Mouse (Mus musculus) lung, postnatal 0 days (tissue): Measurements from ENCODE around the gene Abhd18. TPM values are rescaled to one million over a fixed set of nuclear protein-coding genes. Genes with fewer than 3 reads are reported as not detected.
"Not testable (repeated sequence)": the region's sequence is repeated elsewhere in the genome, so short reads cannot be mapped to it uniquely, and the experiment has no call there.

Experiments
- ATAC-seq: fragments of 200-750 bp; cut with Nextera tagmentation; 2 replicates; pipeline ENCODE4 v1.8.0; 2017; ENCODE audit warnings: moderate library complexity
- DNase-seq: peaks from one replicate; pipeline ENCODE4 v3.0.0-alpha.2; 2016; ENCODE audit warnings: low spot score
- H3K27ac ChIP-seq: fragments of 300-500 bp; sonication (generic); 2 replicates; pipeline ENCODE4 v1.5.1; 2014; ENCODE audit warnings: antibody characterized with exemption, mild to moderate bottlenecking, low read length, mixed read lengths
- H3K27me3 ChIP-seq: fragments of 300-500 bp; sonication (generic); replicated peaks from 2 replicates; pipeline ENCODE4 v1.6.1; 2014; ENCODE audit warnings: low read length, mixed read lengths; ENCODE audit not compliant: insufficient read depth
- H3K36me3 ChIP-seq: fragments of 300-500 bp; sonication (generic); 2 replicates; pipeline ENCODE4 v1.6.1; 2014; ENCODE audit warnings: low read length, mixed read lengths; ENCODE audit not compliant: insufficient read depth
- H3K4me1 ChIP-seq: fragments of 300-500 bp; sonication (generic); 2 replicates; pipeline ENCODE4 v1.6.1; 2014; ENCODE audit warnings: antibody characterized with exemption, low read depth, low read length, mixed read lengths; ENCODE audit not compliant: insufficient read depth
- H3K4me2 ChIP-seq: fragments of 300-500 bp; sonication (generic); replicated peaks from 2 replicates; pipeline ENCODE4 v1.6.1; 2014; ENCODE audit warnings: low read depth, mild to moderate bottlenecking, low read length, moderate library complexity, mixed read lengths
- H3K4me3 ChIP-seq: fragments of 300-500 bp; sonication (generic); 2 replicates; pipeline ENCODE4 v1.5.1; 2014; ENCODE audit warnings: low read depth, low read length
- H3K9ac ChIP-seq: fragments of 300-500 bp; sonication (generic); replicated peaks from 2 replicates; pipeline ENCODE4 v1.6.1; 2014; ENCODE audit warnings: low read depth, mild to moderate bottlenecking
- H3K9me3 ChIP-seq: fragments of 300-500 bp; sonication (generic); 2 replicates; pipeline ENCODE4 v1.6.1; 2016; ENCODE audit warnings: low read length, mixed read lengths
- CTCF ChIP-seq: IDR thresholded peaks from 2 replicates; pipeline ENCODE4 v1.5.1; 2016; ENCODE audit warnings: antibody characterized with exemption, mild to moderate bottlenecking
- EP300 ChIP-seq: IDR thresholded peaks from 2 replicates; pipeline ENCODE4 v1.6.1; 2016; ENCODE audit warnings: antibody characterized with exemption, mild to moderate bottlenecking, control low read depth
- WGBS: fragments of 180-500 bp; shearing (Covaris S2); extraction: QIAGEN DNeasy Blood & Tissue Kit; methylation state at CpG from one replicate; pipeline ENCODE4 v1.1.7; 2014; 5-methylcytosine and 5-hydroxymethylcytosine counted together
- polyA plus RNA-seq: library from polyadenylated mRNA; unstranded; fragments of >200 nt; fragmentation: Nextera tagmentation; extraction: Ambion mirVana; gene quantifications from 2 replicates; pipeline ENCODE4 v1.2.1, GENCODE M21; 2015

The Abhd18 gene
- polyA plus RNA-seq, 1 experiment from 2014 or later, result 4.7 TPM

GRCm38 (mm10) chr3:40808686-40809085, 38.1 kb upstream of the Abhd18 start:
- Histone ChIP-seq H3K36me3 (peaks cover 26% of the 10 kb centered on the region), H3K4me1 (no peaks in the 10 kb centered on the region), H3K27me3 (no peaks in the 10 kb centered on the region), H3K9ac (no peak overlapping the region), H3K27ac (no peak overlapping the region), H3K9me3 (no peaks in the 10 kb centered on the region), H3K4me3 (no peak overlapping the region), H3K4me2 (no peak overlapping the region)
- TF ChIP-seq CTCF, result no peak
- no peak for TF ChIP-seq EP300
- ATAC-seq (no peak), DNase-seq (no peak)
- 90% methylated on average over 10 of the region's 10 CpGs for WGBS

GRCm38 (mm10) chr3:40809894-40810293, 36.9 kb upstream of the Abhd18 start:
- H3K4me2 ChIP-seq, result no peak overlapping the region
- ATAC-seq (no peak), DNase-seq (no peak)
- no peak overlapping the region for H3K4me3 ChIP-seq
- TF ChIP-seq CTCF, result no peak
- no peak overlapping the region for H3K27ac ChIP-seq
- no peak overlapping the region for H3K9ac ChIP-seq
- no peaks in the 10 kb centered on the region for H3K27me3 ChIP-seq
- no peaks in the 10 kb centered on the region for H3K9me3 ChIP-seq
- H3K36me3 ChIP-seq, result peaks cover 25% of the 10 kb centered on the region
- no peaks in the 10 kb centered on the region for H3K4me1 ChIP-seq
- WGBS, result 79% methylated on average over 2 of the region's 2 CpGs

- no peak overlapping the region for H3K9ac ChIP-seq
- no peak overlapping the region for H3K4me3 ChIP-seq
- DNase-seq (no peak), ATAC-seq (no peak)
- 98% methylated on average over 2 of the region's 2 CpGs for WGBS
- H3K36me3 ChIP-seq, result peaks cover 24% of the 10 kb centered on the region
- no peak for TF ChIP-seq EP300
- TF ChIP-seq CTCF, result no peak
- H3K4me2 ChIP-seq, result no peak overlapping the region
- H3K27me3 ChIP-seq, result no peaks in the 10 kb centered on the region
- no peak overlapping the region for H3K27ac ChIP-seq
- H3K4me1 ChIP-seq, result no peaks in the 10 kb centered on the region
- H3K9me3 ChIP-seq, result no peaks in the 10 kb centered on the region
These were observed 33.5 kb upstream of the Abhd18 start for GRCm38 (mm10) chr3:40813275-40813674.

- H3K9ac ChIP-seq, H3K4me1 ChIP-seq, H3K36me3 ChIP-seq, H3K27ac ChIP-seq, H3K4me3 ChIP-seq, H3K9me3 ChIP-seq, H3K27me3 ChIP-seq, DNase-seq, ATAC-seq: not testable (repeated sequence)
- WGBS, result 73% methylated on average over 5 of the region's 6 CpGs
- peak overlapping the region; percentile 53; the same call in 1 of the 2 replicates for H3K4me2 ChIP-seq
These were observed 1.2 kb upstream of the Abhd18 start for GRCm38 (mm10) chr3:40845521-40845920.

- under 1% methylated on average over 34 of the region's 39 CpGs for WGBS
- Histone ChIP-seq H3K4me2 (peak within 1 kb of the TSS; percentile 70), H3K27ac (peak within 1 kb of the TSS; percentile 75), H3K9ac (peak within 1 kb of the TSS; percentile 69), H3K4me3 (peak within 1 kb of the TSS; percentile 41)
- H3K27me3 ChIP-seq, H3K9me3 ChIP-seq, H3K36me3 ChIP-seq, H3K4me1 ChIP-seq: not testable (repeated sequence)
- peak; percentile 99 for ATAC-seq
- peak; percentile 78 for TF ChIP-seq CTCF
- DNase-seq, result peak; percentile 99
These were observed 255 bp upstream of the Abhd18 start, which contains the start of gene Mfsd8 for GRCm38 (mm10) chr3:40846473-40846956. TSS of gene Mfsd8 (minus strand) at chr3:40846886.

- ATAC-seq (peak; percentile 47; the same call in 1 of the 2 replicates), DNase-seq (peak; percentile 50)
- Histone ChIP-seq H3K4me3 (peak overlapping the region; percentile 41), H3K4me2 (peak overlapping the region; percentile 70), H3K9ac (peak overlapping the region; percentile 32; the same call in 1 of the 2 replicates)
- 1% methylated on average over 13 of the region's 21 CpGs for WGBS
- not testable (repeated sequence) for H3K9me3 ChIP-seq, H3K36me3 ChIP-seq, H3K27me3 ChIP-seq, H3K4me1 ChIP-seq, H3K27ac ChIP-seq
- peak; percentile 53 for TF ChIP-seq CTCF
These were observed 248 bp downstream of the Abhd18 start for GRCm38 (mm10) chr3:40847018-40847417.

- not testable (repeated sequence) for H3K27ac ChIP-seq, H3K4me1 ChIP-seq, H3K4me3 ChIP-seq, H3K9ac ChIP-seq, H3K9me3 ChIP-seq, H3K4me2 ChIP-seq, H3K27me3 ChIP-seq, ATAC-seq, H3K36me3 ChIP-seq, DNase-seq
- 77% methylated on average over 2 of the region's 2 CpGs for WGBS
These were observed 1.2 kb downstream of the Abhd18 start for GRCm38 (mm10) chr3:40847936-40848335.

- H3K9me3 ChIP-seq, H3K36me3 ChIP-seq, H3K9ac ChIP-seq, DNase-seq, ATAC-seq, H3K4me2 ChIP-seq, H3K27ac ChIP-seq, H3K4me3 ChIP-seq, H3K4me1 ChIP-seq, H3K27me3 ChIP-seq: not testable (repeated sequence)
- 88% methylated on average over 3 of the region's 3 CpGs for WGBS
These were observed 6.5 kb downstream of the Abhd18 start for GRCm38 (mm10) chr3:40853123-40853738.
